Mouse (Mus musculus) 416B (cell line): ENCODE measurements around the gene Ifi211.
"Not testable (repeated sequence)": the region's sequence is repeated elsewhere in the genome, so short reads cannot be mapped to it uniquely, and the experiment has no call there.

ENCODE experiments used
- DNase-seq: peaks from one replicate; pipeline ENCODE4 v3.0.0; 2011; ENCODE audit warnings: low read depth

Ifi211 gene

GRCm38 (mm10) chr1:173879225-173879987 lies 33.4 kb downstream of the Ifi211 start:
- DNase-seq, result peak; percentile 20

- DNase-seq, result peak; percentile 34
These were observed 34.6 kb downstream of the Ifi211 start for GRCm38 (mm10) chr1:173878264-173878663.

DNA sequence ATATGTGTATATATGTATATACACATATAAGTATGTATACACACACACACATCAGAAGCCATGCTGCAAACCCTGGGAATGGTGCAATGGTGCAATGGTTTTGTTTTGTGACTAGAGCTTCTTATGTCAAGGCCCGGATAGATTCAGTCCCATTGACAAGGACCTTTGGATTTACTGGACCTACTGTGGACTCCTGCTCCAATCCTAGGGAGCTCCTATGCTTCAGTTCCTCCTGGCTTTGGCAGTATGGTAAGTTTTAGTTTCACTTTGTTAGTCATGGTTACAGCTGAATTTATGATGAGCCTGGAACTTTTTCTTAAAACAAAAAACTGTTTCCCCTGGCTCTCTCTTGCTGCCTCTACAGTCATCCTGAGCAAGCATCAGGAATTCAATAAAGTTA lies 35.7 kb downstream of the Ifi211 start:
- not testable (repeated sequence) for DNase-seq

DNA sequence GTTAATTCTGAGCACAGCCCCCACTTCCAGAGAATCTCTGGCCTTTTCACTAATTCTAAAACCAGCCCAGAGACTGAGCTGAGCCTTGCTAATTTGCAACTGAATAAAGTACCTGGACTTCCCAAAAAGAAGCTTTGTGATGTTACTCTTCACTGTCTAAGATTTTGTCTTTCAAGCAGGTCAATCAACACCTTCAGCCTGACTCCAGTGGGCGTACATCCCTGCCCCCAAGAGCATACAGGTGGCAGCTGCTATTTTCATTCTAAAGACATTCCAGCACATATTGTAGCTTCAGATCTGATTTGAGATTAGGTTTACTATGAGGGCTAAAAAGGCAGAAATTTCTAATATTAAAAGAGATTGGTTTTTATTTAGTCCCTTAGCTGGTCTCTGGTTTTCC lies 44.3 kb downstream of the Ifi211 start:
- not testable (repeated sequence) for DNase-seq

DNA sequence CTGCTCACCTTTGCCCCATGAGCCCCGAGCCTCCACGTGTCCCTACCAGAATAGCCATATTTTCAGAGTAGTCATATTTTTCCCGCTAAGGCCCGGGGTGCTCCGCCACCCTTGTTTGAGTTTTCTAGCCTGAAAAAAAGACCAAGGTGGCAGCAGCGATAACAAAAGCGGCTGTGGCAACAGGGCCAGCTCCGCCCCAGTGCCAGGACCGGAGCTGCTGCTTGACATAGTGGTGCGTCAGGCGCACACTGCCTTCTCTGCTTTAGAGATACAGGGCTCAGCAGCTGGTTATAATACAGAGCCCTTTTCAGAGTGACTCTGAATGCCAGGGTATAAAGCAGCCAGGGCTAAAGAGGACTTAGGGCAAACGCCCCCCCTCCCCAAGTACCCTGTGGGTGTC lies 46.3 kb downstream of the Ifi211 start:
- no peak for DNase-seq

DNA sequence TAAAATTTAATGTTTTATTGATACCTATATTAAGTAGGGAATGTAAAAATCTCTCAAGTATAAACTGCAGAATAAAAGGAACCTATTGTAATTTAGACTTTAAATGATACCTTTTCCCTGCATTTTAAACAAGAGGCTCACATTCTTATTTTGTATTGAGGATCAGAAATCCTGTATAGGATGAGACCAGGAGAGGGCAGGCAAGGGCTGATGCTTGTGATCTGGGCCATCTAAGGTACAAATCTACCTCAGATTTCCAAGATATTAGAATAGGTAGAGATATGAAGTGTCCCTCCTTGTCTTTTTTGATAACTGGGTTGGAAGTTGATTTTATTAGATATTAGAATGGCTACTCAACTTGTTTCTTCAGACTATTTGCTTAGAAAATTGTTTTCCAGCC lies 59.1 kb downstream of the Ifi211 start:
- peak; percentile 20 for DNase-seq

DNA sequence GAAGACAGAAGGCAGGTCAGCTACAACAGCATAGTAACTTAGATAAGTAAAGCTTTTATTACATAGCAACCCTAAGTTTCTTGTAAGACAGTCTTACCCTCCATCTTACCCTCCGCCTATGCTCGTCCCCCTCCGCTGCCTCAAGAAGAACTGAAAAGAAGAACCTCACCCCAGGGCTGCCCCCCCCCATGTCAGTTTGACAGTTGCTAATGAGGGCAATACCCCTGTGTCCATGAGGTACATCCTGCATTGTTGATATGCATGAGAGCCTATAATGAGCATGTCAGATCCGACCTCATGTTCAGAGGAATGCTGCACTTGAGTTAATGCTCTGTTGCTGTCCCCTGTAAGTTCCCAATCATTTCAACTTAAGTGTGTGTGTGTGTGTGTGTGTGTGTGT lies 60.0 kb downstream of the Ifi211 start:
- not testable (repeated sequence) for DNase-seq
